Mouse (Mus musculus) megakaryocyte, embryonic 14.5 days (primary cell): ENCODE results near the gene Zkscan17.

Experiments used
- FLI1 ChIP-seq: IDR thresholded peaks from 2 replicates; pipeline ENCODE4 v1.6.1; 2012; ENCODE audit warnings: low read length, inconsistent platforms, mixed read lengths
- GATA1 ChIP-seq: IDR thresholded peaks from 3 replicates; pipeline ENCODE4 v1.6.1; 2012; ENCODE audit warnings: mixed read lengths, low read length, inconsistent platforms, borderline replicate concordance

DNA sequence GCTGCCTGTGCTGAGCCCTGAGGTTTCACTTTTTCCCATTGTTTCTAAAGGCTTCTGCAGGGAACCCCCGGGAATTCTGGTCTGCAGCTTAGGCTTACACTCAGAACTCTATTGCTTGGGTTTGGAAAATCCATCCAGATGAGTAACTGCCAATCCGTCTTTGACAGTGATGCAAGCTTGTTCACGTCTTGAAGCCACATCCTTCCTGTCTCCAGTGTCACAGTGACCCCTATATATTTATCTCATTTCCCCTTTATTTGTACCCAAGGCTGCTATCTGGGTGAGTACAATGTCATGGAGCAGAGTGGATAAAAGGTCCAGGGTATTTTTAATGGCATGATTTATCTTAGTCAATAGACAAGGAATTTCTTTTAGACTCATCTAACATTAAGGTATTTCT, 14.8 kb upstream of the Zkscan17 start, which contains the start of gene Nlrp3:
- no peak for TF ChIP-seq FLI1
- no peak for TF ChIP-seq GATA1
